Mouse (Mus musculus): ENCODE data around the gene Slamf7.
"Not testable (repeated sequence)": the region's sequence is repeated elsewhere in the genome, so short reads cannot be mapped to it uniquely, and the experiment has no call there.

The Slamf7 gene

GRCm38 (mm10) chr1:171652734-171653133 is at the start of gene Slamf7:
TSS of gene Slamf7 (minus strand) at chr1:171653035.
- no peak for DNase-seq (ENCODE audit: extremely low read depth, low read depth, low spot score)

GRCm38 (mm10) chr1:171698983-171699382 is 46.1 kb upstream of the Slamf7 start:
- no peak for DNase-seq (ENCODE audit: extremely low read depth, low read depth, low spot score)

DNA sequence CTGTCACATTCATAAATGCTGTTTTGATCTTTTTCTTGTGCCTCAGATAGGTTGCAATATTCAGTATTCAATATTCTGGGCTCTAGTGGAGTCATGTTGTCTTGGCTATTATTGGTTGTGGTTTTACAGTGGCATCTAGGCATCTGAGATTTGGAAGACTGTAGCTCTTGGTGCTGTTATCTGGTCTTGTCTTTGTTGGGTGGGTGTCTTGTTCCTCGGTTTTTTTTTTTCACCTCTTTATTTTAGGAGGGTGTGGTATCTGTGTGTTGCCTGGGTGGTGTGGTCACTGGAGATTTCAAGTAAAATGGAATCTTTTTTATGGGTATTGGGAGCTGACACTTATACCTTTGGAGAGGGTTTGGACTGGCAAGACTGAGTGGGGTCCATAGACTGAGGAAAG is 41.1 kb upstream of the Slamf7 start:
- DNase-seq (ENCODE audit: extremely low read depth, low read depth, low spot score), result no peak

DNA sequence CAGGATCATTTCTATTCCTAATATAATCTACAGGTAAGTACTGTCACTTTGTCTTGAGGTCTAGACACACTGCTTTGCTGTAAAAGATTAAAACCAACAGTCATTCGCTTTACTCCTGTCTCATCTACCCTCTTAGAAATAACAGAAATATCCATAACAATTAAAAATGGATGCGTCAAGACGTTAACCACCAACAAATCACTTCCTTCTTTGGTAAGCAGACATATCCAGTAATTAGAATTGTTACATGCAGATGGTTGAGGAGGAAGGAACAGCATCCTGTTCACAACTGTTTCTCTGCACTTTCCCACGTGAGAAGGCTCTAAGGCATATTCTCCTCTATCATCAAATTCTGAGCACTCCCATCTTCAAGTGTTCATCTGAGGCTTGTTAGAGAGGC is 34.5 kb upstream of the Slamf7 start:
- no peak for DNase-seq (ENCODE audit: extremely low read depth, low read depth, low spot score)

DNA sequence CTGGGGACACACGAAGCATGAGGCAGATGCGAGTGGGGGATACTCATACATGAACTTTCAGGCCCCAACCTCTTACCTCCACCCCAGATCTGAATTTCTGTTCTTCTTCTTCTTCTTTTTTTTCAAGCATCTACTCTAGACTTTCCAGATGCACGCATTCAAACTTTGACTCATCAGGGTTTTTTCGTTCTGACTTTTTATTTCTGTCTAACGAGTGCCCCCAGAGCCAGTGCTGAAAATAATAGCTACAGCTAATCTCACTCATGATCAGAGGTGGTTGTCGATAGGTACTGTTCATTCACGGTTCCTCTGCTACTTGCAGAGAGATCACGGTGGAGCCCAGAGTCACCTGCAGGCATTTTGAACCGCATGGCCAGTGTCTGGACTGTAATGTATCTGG is 32.1 kb upstream of the Slamf7 start:
- DNase-seq (ENCODE audit: extremely low read depth, low read depth, low spot score), result no peak

DNA sequence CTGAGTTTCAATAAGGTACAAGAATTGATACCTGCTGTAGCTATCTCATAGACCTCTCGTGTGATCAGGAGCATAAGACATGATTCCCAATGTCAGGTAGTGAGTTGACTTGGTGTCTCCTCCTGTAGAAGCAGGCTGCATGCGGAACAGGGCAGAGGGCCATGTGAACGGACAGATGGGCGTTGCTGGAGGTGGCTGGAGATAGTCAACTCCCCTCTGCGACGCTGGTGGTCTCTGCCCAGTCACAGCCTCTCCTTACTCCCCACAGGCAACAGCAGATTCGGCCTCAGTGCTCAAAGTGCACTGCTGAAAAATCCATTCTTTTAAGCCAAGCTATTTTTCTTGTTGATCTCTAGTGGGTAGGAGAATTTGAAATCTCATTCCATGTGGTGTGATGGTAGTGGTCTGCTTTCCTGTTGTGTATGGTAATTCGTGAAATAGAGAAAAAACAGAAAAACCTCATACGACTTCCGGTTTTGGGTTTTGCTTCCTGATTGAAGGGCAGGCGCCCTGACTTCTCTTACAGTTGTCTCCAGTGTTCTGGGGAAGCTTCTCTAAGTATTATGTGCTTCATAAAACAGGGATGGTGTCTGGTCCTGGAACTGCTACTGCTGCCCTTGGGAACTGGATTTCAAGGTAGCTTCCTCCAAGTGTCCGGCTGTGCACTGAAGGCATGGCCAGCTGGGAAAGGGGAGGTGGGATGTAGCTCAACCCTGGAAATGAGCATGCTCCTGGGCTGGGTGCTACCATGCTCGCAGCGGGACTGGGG is 28.9 kb upstream of the Slamf7 start, which contains the start of gene Cd48:
Gene Cd48 (plus strand): TSS at position 479 of the 769 bp plus-strand sequence.
- DNase-seq (ENCODE audit: extremely low read depth, low read depth, low spot score), result no peak

GRCm38 (mm10) chr1:171681009-171681408 is 28.2 kb upstream of the Slamf7 start:
- no peak for DNase-seq (ENCODE audit: extremely low read depth, low read depth, low spot score)

DNA sequence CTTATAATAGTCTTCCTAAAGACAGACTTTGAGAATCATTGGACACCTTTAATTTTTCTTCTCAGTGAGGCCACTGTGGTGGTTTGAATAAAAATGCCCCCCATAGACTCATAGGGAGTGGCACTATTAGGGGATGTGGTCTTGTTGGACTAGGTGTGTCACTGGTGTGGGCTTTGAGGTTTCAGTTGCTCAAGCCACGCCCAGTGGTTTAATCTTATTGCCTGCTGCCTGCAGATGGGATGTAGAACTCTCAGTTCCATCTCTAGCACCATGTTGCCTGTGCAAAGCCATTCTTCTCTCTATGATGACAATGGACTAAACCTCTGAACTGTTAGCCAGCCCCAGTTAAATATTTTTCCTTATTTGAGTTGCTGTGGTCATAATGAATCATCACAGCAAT is 24.9 kb upstream of the Slamf7 start:
- no peak for DNase-seq (ENCODE audit: extremely low read depth, low read depth, low spot score)

- DNase-seq (ENCODE audit: extremely low read depth, low read depth, low spot score), result no peak
These were observed 21.6 kb upstream of the Slamf7 start for GRCm38 (mm10) chr1:171674467-171674866.

DNA sequence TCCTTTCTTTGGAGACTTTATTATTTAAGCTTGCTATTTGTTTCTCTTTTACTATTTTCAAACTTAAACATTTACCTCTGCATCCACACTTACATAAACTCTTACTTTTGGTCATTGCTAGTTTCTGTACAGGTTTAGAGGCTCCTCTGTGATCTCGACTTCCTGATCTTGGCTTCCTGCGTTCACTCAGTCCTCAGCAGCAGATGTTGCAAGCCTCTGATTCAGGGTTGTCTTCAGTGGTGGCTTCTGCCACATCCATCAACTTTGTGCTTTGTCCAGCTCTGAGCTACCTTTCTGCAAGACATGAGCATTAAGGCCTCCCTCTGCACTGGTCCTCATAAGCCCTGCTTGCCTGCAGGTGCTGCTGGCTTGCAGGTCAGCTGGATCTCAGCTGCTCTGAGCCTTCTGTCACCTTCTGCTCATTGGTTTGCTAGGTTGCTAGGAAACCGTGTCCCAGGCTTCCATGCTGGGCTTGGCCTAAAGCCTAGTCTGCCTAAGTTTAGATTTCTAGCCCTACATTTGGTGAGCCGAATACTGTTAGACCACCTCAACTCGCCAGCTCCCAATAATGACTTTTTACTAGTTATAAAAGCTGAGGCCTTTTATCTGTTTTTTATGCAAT is 20.1 kb upstream of the Slamf7 start:
- no peak for DNase-seq (ENCODE audit: extremely low read depth, low read depth, low spot score)

GRCm38 (mm10) chr1:171672451-171672850 is 19.6 kb upstream of the Slamf7 start:
- DNase-seq (ENCODE audit: extremely low read depth, low read depth, low spot score), result not testable (repeated sequence)

DNA sequence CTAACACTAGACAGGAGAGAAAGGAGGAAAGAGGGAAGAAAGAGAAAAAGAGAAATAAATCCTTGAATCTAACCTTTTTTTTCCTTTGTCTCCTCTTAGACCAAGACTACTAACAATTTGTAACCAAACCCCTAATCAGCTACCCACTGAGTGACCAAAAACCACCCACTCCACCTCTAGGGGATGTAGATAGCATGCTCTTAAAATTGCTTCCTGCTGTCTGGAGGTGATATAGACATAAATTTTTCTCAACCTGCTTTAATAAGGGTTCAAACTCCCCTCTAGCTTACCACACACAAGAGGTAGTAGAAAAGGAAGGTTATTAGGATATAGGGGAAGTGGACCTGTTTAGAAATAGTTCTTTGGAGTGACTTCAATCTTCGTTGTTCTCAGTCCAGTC is 14.3 kb upstream of the Slamf7 start:
- no peak for DNase-seq (ENCODE audit: extremely low read depth, low read depth, low spot score)

DNA sequence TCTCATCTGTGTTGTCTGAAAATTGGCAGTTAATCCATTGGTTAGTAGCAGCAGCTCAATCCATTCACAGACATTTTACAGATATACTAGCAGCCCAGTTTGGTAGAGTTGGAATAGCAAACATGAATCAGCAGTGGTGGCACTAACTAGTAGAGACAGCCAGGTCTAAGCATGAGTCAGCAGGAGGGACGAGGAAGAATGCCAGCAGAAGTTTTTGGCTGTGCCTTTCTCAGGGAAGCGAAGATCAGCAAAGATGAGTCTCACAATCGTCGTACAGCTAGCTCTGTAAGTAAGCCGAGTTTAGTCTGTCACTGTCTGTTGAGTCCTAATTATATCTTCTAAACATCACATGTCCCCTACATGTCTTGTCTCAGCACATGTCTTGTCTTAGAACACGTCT is 13.5 kb upstream of the Slamf7 start:
- DNase-seq (ENCODE audit: extremely low read depth, low read depth, low spot score), result no peak

DNA sequence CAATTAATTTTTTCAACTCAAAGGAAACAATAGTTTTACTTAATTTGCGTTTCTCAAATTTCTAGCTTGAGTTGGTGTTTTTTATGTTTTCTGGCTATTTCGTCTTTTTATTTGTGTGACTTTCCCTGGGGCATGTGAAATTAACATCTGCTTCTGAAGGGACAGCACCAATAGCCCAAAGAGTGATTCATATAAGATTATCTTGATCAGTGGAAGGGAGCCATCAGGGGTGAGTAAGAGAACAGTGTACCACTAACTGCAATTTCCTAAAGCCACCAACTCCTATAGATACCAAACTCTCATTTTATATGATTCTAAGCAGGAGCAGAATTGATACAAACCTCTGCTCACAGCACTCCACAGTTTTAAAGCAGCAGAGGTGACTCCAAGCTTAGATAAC is 10.9 kb upstream of the Slamf7 start:
- no peak for DNase-seq (ENCODE audit: extremely low read depth, low read depth, low spot score)

- DNase-seq (ENCODE audit: extremely low read depth, low read depth, low spot score), result no peak
These were observed 8.6 kb upstream of the Slamf7 start for GRCm38 (mm10) chr1:171661482-171661881.

DNA sequence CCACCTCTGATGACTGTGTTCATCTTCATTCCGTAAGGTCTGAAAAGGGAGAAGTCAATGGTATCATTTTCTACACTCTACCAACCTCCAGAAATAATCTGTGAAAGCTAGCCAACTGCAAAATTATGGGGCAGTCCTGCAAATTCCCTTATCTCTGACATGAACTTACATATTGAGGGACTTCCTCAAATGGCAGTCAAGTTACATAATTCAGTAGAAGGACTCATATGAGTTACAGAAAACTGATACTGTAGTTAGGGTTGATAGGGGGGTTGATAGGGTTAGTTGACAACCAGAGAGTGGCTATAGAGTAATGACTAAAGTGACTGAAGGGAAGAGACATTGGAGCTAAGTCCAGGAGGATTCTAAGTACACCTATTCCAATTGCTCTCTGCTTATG is 7.6 kb upstream of the Slamf7 start:
- DNase-seq (ENCODE audit: extremely low read depth, low read depth, low spot score), result no peak

DNA sequence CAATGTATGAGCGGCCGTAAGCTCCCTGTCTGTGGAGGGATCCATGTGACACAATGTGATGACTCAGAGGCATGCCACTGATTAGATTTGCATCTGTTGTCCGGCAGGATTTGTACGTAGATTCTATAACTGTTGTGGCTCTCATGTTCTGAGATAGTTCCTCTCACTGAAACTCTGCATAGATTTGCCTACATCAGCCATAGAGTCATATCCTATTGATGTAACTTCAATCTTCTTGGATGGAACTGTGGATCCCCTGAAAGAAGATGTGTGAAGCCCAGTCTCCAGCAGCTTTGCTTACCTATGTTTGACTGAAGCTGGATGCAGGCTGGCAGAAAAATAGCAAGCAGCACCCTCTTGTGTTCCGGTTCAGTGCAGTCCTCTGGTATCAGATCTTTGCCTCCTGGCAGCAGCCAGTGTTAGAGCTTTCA is 5.7 kb upstream of the Slamf7 start:
- no peak for DNase-seq (ENCODE audit: extremely low read depth, low read depth, low spot score)

GRCm38 (mm10) chr1:171648840-171649239 is 4.0 kb downstream of the Slamf7 start:
- no peak for DNase-seq (ENCODE audit: extremely low read depth, low read depth, low spot score)

GRCm38 (mm10) chr1:171647716-171648115 is 5.1 kb downstream of the Slamf7 start:
- no peak for DNase-seq (ENCODE audit: extremely low read depth, low read depth, low spot score)

DNA sequence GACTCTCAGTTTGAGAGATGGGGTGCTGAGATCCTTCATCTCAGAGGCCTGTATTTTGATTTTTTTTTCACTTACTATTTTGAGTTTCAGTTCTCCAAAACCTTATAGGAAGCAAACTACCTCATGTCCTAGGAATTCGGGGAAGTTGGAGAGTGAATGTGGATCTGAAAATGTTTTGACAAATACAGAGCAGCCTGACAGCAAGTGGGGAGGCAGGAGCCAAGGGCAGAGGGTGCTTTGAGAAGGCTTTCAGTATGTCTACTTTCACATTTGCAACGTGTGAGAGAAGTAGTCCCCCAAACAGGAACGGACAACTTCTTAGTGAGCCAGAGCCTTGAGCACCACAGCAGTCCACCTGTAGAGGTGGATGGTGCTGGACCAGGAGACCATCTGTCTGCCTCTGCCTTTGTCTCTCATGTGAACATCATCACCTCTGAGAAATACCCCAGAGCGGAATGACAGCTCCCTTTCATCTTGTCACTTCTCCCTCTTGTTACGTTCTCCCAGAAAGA is 6.3 kb downstream of the Slamf7 start:
- DNase-seq (ENCODE audit: extremely low read depth, low read depth, low spot score), result no peak

- no peak for DNase-seq (ENCODE audit: extremely low read depth, low read depth, low spot score)
These were observed 9.2 kb downstream of the Slamf7 start for GRCm38 (mm10) chr1:171643612-171644011.

GRCm38 (mm10) chr1:171640796-171641195 is 12.0 kb downstream of the Slamf7 start:
- DNase-seq (ENCODE audit: extremely low read depth, low read depth, low spot score), result no peak

Data from fat pad, adult 2 months (tissue).